Mouse (Mus musculus) lung, postnatal 0 days (tissue): ENCODE data around the gene Aasdh. TPM values are rescaled to one million over a fixed set of nuclear protein-coding genes. Genes with fewer than 3 reads are reported as not detected.
"Not testable (repeated sequence)": the region's sequence is repeated elsewhere in the genome, so short reads cannot be mapped to it uniquely, and the experiment has no call there.

Experiments used
- ATAC-seq: fragments of 200-750 bp; cut with Nextera tagmentation; 2 replicates; pipeline ENCODE4 v1.8.0; 2017; ENCODE audit warnings: moderate library complexity
- DNase-seq: peaks from one replicate; pipeline ENCODE4 v3.0.0-alpha.2; 2016; ENCODE audit warnings: low spot score
- H3K27ac ChIP-seq: fragments of 300-500 bp; sonication (generic); 2 replicates; pipeline ENCODE4 v1.5.1; 2014; ENCODE audit warnings: antibody characterized with exemption, mild to moderate bottlenecking, low read length, mixed read lengths
- H3K27me3 ChIP-seq: fragments of 300-500 bp; sonication (generic); replicated peaks from 2 replicates; pipeline ENCODE4 v1.6.1; 2014; ENCODE audit warnings: low read length, mixed read lengths; ENCODE audit not compliant: insufficient read depth
- H3K36me3 ChIP-seq: fragments of 300-500 bp; sonication (generic); 2 replicates; pipeline ENCODE4 v1.6.1; 2014; ENCODE audit warnings: low read length, mixed read lengths; ENCODE audit not compliant: insufficient read depth
- H3K4me1 ChIP-seq: fragments of 300-500 bp; sonication (generic); 2 replicates; pipeline ENCODE4 v1.6.1; 2014; ENCODE audit warnings: antibody characterized with exemption, low read depth, low read length, mixed read lengths; ENCODE audit not compliant: insufficient read depth
- H3K4me2 ChIP-seq: fragments of 300-500 bp; sonication (generic); replicated peaks from 2 replicates; pipeline ENCODE4 v1.6.1; 2014; ENCODE audit warnings: low read depth, mild to moderate bottlenecking, low read length, moderate library complexity, mixed read lengths
- H3K4me3 ChIP-seq: fragments of 300-500 bp; sonication (generic); 2 replicates; pipeline ENCODE4 v1.5.1; 2014; ENCODE audit warnings: low read depth, low read length
- H3K9ac ChIP-seq: fragments of 300-500 bp; sonication (generic); replicated peaks from 2 replicates; pipeline ENCODE4 v1.6.1; 2014; ENCODE audit warnings: low read depth, mild to moderate bottlenecking
- H3K9me3 ChIP-seq: fragments of 300-500 bp; sonication (generic); 2 replicates; pipeline ENCODE4 v1.6.1; 2016; ENCODE audit warnings: low read length, mixed read lengths
- CTCF ChIP-seq: IDR thresholded peaks from 2 replicates; pipeline ENCODE4 v1.5.1; 2016; ENCODE audit warnings: antibody characterized with exemption, mild to moderate bottlenecking
- EP300 ChIP-seq: IDR thresholded peaks from 2 replicates; pipeline ENCODE4 v1.6.1; 2016; ENCODE audit warnings: antibody characterized with exemption, mild to moderate bottlenecking, control low read depth
- WGBS: fragments of 180-500 bp; shearing (Covaris S2); extraction: QIAGEN DNeasy Blood & Tissue Kit; methylation state at CpG from one replicate; pipeline ENCODE4 v1.1.7; 2014; 5-methylcytosine and 5-hydroxymethylcytosine counted together
- polyA plus RNA-seq: library from polyadenylated mRNA; unstranded; fragments of >200 nt; fragmentation: Nextera tagmentation; extraction: Ambion mirVana; gene quantifications from 2 replicates; pipeline ENCODE4 v1.2.1, GENCODE M21; 2015

Aasdh gene
- polyA plus RNA-seq, 1 experiment from 2014 or later = 7.2 TPM

- no peaks in the 10 kb centered on the region for H3K4me1 ChIP-seq
- no peak overlapping the region for H3K9ac ChIP-seq
- no peak for ATAC-seq
- no peak overlapping the region for H3K4me3 ChIP-seq
- H3K9me3 ChIP-seq = no peaks in the 10 kb centered on the region
- TF ChIP-seq CTCF = no peak
- no peak for TF ChIP-seq EP300
- WGBS = 89% methylated on average over 4 of the region's 4 CpGs
- no peak overlapping the region for H3K4me2 ChIP-seq
- DNase-seq = no peak
- H3K27me3 ChIP-seq = no peaks in the 10 kb centered on the region
- H3K27ac ChIP-seq = no peak overlapping the region
- H3K36me3 ChIP-seq = peaks cover 16% of the 10 kb centered on the region; the same call in 1 of the 2 replicates
Measured at GRCm38 (mm10) chr5:76922833-76923232, 17.5 kb upstream of the Aasdh start.

DNA sequence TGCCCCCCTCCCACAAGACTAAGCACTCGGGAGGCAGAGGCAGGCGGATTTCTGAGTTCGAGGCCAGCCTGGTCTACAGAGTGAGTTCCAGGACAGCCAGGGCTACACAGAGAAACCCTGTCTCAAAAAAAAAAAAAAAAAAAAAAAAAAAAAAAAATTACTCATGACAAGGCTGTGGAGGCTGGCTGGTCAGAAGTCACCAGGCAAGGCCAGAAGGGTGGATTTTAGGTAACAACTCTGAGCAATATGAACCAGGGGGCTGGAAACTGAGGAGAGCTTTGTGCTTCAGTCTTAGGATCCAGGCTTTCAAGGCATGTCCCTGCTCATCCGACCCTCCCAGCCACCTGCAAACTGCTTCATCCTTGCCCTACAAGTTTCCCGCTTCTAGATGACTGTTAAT is 7.2 kb upstream of the Aasdh start:
- WGBS = 91% methylated on average over 5 of the region's 5 CpGs

DNA sequence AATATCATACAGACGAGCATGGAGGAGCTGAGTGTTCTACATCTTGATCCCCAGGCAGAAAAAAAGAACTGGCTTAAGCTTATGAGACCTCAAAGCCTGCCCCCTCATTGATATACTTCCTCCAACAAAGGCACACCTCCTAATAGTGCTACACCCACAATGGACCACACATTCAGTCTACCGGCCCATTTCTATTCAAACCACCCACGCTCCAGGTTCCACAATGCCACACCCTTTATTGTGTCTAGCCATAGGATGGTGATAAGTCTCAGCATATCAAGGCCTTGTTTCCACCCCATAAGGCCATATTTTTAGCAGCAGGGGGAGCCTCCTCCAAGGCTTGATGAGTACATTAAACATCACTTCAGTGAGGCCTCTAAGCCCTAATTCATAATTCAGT is 5.5 kb upstream of the Aasdh start:
- TF ChIP-seq EP300 (no peak), CTCF (0 out of 2 replicates have a peak, but pooled peaks have one; percentile 2)
- DNase-seq = no peak
- Histone ChIP-seq H3K9ac (no peak overlapping the region), H3K4me2 (no peak overlapping the region), H3K9me3 (no peaks in the 10 kb centered on the region), H3K36me3 (no peaks in the 10 kb centered on the region), H3K27ac (no peak overlapping the region), H3K27me3 (no peaks in the 10 kb centered on the region), H3K4me1 (no peaks in the 10 kb centered on the region; the same call in 1 of the 2 replicates), H3K4me3 (no peak overlapping the region)
- WGBS = 82% methylated on average over 3 of the region's 3 CpGs
- ATAC-seq = no peak

More for the DNA sequence above, 7.2 kb upstream of the Aasdh start:
- not testable (repeated sequence) for ATAC-seq, H3K9ac ChIP-seq, H3K9me3 ChIP-seq, H3K4me1 ChIP-seq, H3K4me3 ChIP-seq, DNase-seq, H3K4me2 ChIP-seq, H3K27me3 ChIP-seq, H3K27ac ChIP-seq, H3K36me3 ChIP-seq

- Histone ChIP-seq H3K27me3 (no peaks in the 10 kb centered on the region), H3K36me3 (no peaks in the 10 kb centered on the region), H3K27ac (peak overlapping the region; percentile 94), H3K4me3 (peak overlapping the region; percentile 67), H3K9ac (peak overlapping the region; percentile 92), H3K4me2 (peak overlapping the region; percentile 85), H3K9me3 (no peaks in the 10 kb centered on the region), H3K4me1 (no peaks in the 10 kb centered on the region; the same call in 1 of the 2 replicates)
- DNase-seq = no peak
- ATAC-seq = no peak
- TF ChIP-seq EP300 (no peak), CTCF (no peak)
- 21% methylated on average over 3 of the region's 3 CpGs for WGBS
Measured at GRCm38 (mm10) chr5:76906155-76906499, 813 bp upstream of the Aasdh start.

- Histone ChIP-seq H3K9ac (peak overlapping the region; percentile 92), H3K4me3 (peak overlapping the region; percentile 67), H3K27ac (peak overlapping the region; percentile 94), H3K4me2 (peak overlapping the region; percentile 85), H3K9me3 (no peaks in the 10 kb centered on the region), H3K36me3 (no peaks in the 10 kb centered on the region), H3K4me1 (no peaks in the 10 kb centered on the region; the same call in 1 of the 2 replicates), H3K27me3 (no peaks in the 10 kb centered on the region)
- no peak for DNase-seq
- TF ChIP-seq EP300 = 0 out of 2 replicates have a peak, but pooled peaks have one; percentile 16
- TF ChIP-seq CTCF = no peak
- WGBS = 2% methylated on average over 19 of the region's 19 CpGs
- no peak for ATAC-seq
Measured at GRCm38 (mm10) chr5:76904713-76905404, 455 bp downstream of the Aasdh start.

DNA sequence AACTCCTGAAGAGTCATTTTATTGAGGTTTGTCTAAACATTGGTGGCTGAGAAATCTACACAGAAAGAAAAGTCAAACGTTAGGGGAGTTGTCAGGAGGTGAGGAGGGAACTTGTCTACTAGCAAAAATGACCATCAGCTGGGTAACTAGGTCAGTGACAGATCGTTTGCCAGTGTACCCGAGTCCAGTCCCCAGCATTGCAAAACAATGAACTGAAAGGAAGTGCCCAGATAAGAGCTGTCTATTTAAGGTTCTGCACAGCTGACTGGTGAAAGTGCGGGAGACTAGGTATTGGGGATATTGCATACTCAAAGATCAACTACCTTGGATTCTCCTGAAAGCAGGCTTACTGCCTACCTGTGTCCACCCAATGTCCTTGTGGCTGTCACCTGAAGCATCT is 3.2 kb downstream of the Aasdh start:
- H3K9me3 ChIP-seq = no peaks in the 10 kb centered on the region
- TF ChIP-seq EP300 = no peak
- TF ChIP-seq CTCF = no peak
- H3K9ac ChIP-seq = no peak overlapping the region
- H3K4me2 ChIP-seq = no peak overlapping the region
- DNase-seq (no peak), ATAC-seq (no peak)
- H3K27ac ChIP-seq = no peak overlapping the region
- no peaks in the 10 kb centered on the region for H3K27me3 ChIP-seq
- 52% methylated on average over 4 of the region's 4 CpGs for WGBS
- H3K4me1 ChIP-seq = no peaks in the 10 kb centered on the region; the same call in 1 of the 2 replicates
- no peak overlapping the region for H3K4me3 ChIP-seq
- H3K36me3 ChIP-seq = no peaks in the 10 kb centered on the region
